Mouse (Mus musculus) CD8-positive naive resting alpha-beta T cell, adult 2 months (primary cell): ENCODE measurements around the gene Foxa3.
A peak's percentile ranks its signal among the peaks of the same experiment; 100 is the strongest.

Experiments used
- DNase-seq, 2 experiments: peaks; one replicate each; pipeline ENCODE4 v3.0.0; 2022; ENCODE audit warnings: low read depth in 2 of 2, low spot score in 2 of 2

Foxa3 gene

DNA sequence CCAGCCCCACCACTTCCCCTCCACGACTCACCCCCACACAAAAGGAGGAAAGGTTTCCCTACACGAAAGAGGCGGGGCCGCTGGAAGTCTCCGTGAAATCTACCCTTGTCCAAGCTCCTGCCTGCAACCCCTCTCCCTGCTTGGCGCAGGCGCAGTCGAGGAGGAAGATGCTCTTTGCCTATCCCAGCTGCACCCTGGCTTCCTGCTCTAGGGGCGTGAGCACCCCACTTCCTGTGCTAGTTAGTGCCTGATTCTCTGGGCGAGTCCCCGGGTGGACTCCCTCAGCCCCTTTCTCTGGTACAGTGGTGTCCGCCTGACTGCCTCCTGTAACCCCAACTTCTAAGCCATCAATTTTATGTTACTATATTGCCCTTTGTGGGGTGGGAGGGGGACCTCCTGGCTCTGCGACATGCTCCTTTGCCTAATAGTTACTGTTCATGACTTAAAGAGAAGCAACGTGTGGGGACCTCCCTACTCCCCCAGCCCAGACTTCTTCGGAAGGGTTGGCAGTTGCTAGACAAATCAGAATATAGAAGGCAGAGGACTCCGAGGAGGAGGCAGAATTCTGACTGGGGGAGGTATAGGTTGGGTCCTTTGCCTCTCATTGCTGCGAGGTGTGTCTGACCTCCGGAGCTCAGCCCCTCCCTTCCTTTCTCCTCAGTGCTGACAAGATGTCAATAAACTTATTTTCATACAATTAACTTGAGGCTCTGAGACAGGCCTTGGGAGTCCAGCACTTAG, 22.1 kb downstream of the Foxa3 start:
- peak; percentile 76 to 79 for DNase-seq

GRCm38 (mm10) chr7:19000421-19000820, 22.9 kb downstream of the Foxa3 start:
- no peak for DNase-seq

DNA sequence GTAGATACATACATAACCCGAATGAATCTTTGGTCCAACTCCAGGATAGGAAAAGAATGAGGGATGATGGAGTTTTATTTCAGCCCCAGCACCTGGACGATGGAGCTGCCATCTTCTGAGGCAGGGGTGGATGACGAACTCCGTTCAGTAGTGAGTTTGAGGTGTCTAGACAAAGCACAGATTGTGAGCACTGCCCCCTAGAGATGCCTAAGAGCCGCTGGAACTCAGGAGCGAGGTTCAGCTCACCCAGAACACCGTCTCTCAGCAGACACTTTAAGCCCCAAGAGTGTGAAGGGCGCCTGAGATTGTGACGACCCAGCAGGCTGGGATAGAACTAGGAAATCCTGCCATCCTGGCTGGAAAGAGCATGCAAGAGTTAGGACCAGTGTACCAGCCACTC, 24.5 kb downstream of the Foxa3 start:
- no peak for DNase-seq

DNA sequence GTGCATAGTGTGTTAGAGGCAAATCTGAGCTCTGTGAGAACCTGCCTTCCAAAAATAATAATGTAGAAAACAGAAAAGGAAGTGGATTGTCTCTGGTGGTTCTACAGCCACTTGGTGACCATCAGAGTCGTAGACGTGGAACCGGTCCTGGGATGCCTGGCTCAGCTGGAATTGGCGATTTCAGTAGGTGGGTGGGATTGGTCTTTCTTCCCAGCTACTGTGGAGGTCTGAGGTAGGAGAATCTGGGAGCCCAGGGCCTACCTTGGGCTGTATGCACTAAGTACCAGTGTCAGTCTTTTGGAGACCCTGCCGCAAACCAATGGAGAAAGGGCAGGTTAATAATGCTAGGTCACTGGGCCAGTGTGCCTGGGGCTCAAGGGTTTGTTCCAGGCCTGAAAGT, 30.3 kb downstream of the Foxa3 start:
- DNase-seq, result no peak

DNA sequence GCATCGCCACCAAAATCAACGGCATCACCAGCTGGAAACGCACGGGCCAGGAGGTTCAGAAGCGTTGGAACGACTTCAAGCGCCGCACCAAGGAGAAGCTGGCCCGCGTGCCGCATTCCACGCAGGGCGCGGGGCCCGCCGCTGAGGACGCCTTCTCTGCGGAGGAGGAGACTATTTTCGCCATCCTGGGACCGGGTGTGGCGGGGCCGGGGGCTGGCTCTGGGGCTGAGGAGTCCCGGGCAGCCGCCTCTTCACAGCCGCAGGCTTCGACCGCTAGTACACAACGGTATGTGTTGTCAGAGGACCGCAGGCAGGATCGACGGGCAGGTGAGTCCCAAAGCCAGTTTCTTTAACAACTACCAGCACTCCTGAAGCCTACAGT, 31.1 kb downstream of the Foxa3 start:
- DNase-seq, result no peak

DNA sequence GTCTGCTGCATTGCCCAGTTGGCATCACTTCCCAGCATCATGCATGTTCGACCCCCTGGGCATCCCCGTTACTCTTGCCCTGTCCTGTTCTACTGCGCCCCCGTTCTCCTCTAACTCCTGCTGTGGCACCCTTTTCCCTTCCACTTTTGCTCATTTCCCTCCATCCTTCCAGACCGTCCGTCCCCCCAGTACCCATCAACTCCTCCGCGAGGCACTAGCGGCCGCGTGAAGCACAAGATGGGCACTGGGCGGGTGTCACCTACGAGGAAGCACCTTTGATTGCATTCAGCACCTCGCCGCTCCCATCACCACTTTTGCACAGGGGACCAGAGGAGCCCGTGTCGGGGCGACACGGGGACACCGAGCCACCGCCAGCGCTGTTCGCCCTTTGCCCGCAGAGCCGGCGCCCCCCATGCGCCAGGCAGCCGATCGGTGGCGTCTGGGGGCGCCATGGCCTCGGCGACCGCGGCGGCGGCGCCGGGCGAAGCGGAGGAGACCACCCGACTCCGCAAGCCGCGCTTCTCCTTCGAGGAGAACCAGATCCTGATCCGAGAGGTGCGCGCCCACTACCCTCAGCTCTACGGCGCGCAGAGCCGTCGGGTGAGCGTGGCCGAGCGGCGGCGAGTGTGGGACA, 31.6 kb downstream of the Foxa3 start:
- DNase-seq, result no peak

- DNase-seq, result peak; percentile 94 to 96
Observed at GRCm38 (mm10) chr7:18990601-18991295, 32.6 kb downstream of the Foxa3 start, which contains the start of gene Mypop. Mypop (plus strand) TSS chr7:18991245.

DNA sequence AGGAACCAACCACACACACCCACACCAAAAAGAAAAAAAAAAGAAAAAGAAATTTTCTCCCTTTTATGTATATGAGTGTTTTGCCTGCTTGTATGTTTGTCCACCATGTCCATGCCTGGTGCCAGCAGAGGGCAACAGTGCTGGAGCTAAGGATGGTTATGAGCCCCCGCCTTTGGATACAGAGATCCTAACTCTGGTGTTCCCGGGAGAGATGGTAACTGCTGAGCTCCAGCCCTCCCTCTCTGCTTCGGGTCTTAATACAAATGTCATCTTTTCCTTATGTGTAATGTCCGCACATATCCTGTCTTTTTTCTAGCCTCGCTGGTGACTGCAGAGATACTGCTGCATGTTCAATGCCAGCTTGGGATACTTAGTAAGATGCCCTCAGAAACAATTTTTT, 33.3 kb downstream of the Foxa3 start:
- no peak for DNase-seq

DNA sequence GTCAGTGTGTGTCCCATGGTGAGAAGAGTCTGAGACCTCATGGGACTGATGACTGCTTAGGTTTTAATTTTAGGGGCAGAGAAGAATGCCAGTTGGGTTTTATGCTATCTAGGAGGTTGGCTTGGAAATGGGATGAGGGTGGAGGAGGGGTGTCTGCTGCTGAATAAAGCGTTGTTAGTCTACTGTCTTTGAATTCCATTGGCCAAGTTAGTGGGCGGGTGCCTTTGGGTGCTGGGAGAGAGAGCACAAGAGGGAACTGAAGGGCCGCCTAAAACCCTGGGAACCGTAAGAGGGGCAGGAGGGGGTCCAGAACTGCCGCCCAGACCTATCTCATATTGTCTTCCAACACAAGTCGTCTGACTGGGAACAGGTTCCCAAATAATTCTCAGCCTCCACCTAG, 34.6 kb downstream of the Foxa3 start:
- DNase-seq, result no peak

GRCm38 (mm10) chr7:18987747-18988146, 35.6 kb downstream of the Foxa3 start:
- DNase-seq, result no peak

DNA sequence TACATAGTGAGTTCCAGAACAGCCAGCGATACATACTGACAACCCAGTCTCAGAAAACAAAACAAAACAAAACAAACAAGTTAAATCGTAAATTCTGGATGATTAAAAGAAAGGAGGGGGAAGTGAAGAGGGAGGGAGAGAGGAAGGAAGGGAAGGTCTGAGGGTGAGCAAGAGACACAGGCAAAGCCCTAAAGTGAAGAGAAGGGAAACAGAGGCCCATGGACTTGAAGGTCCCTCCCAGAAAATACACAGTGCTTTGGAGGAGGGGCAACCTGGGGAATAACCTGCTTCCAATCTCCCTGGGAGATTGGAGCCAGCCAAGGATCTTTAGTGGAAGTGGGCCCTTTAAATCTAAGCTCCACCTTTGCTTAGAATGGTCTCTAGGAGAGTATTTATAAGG, 36.2 kb downstream of the Foxa3 start, which contains the start of gene Nanos2:
Nanos2 (plus strand) TSS at position 301 of the 400 bp plus-strand sequence.
- DNase-seq, result no peak

GRCm38 (mm10) chr7:18986503-18986902, 36.8 kb downstream of the Foxa3 start:
- no peak for DNase-seq

DNA sequence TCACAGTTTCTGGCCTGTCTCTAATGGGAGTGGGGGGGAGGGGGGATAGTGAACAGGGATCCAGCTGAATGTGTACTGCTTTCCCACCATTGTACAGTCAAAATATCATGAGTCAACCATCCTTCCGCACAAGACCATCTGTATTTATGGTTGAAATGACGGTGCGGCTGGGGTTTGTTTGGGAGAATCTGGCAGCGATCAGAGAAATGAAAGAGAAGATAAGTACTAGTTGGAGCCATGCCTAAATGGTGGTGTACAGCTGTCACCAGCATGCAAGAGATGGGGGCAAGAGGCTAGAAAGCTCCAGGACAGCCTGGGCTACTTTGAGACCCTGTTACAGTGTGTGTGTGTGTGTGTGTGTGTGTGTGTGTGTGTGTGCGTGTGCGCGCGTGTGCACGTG, 45.0 kb downstream of the Foxa3 start:
- DNase-seq, result no peak

DNA sequence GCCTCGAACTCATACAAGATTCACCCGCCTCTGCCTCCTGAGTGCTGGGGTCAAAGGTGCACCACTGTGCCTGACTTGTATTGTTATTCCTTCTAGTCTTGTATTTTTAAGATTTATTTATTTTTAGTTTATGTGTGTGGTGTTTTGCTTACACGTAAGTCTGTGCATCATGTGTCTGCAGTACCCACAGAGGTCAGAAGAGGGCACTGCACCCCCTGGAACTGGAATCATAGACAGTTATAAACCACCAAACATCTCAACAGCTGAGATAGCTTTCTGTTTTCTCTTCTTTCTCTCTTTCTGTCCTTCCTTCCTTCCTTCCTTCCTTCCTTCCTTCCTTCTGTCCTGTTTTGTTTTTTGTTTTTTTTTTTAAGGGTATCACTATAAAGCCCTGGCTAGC, 52.4 kb downstream of the Foxa3 start:
- DNase-seq, result no peak

GRCm38 (mm10) chr7:18967603-18968002, 55.7 kb downstream of the Foxa3 start:
- DNase-seq, result no peak

GRCm38 (mm10) chr7:18965312-18965711, 58.0 kb downstream of the Foxa3 start:
- DNase-seq, result no peak

DNA sequence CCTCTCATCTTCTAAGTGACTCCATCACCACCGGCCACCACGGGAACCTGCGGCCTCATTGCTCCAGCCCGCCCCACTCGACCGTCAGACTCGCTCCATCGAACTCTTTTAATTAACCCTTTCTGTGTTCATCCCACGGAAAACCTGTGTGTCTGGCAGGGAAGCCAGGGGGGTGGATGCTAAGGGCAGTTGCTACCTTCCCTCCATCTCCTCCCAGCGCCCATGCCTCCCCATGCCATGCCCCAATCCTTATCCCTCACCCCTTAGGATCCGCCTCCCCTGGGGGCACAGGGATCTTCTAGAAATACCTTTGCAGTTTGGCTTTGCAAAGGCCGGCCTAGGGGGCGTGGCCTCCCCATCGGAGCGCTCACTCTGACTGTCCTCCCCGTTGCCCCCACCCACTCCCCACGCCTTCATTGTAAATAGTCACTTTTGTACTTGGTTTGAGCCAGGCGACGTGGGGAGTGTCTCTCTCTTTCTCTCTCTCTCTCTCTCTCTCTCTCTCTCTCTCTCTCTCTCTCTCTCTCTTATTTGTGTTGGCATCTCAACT, 60.0 kb downstream of the Foxa3 start:
- DNase-seq, result no peak
